Mouse (Mus musculus) neural tube, embryonic 14.5 days (tissue): Measurements from ENCODE around the gene Comp. TPM values are rescaled to one million over a fixed set of nuclear protein-coding genes. Genes with fewer than 3 reads are reported as not detected.

Experiments
- ATAC-seq: fragments of 200-750 bp; cut with Nextera tagmentation; 2 replicates; pipeline ENCODE4 v1.8.0; 2017; ENCODE audit warnings: low read depth, mild to moderate bottlenecking, moderate TSS enrichment, moderate library complexity
- H3K27ac ChIP-seq: fragments of 300-500 bp; sonication (generic); 2 replicates; pipeline ENCODE4 v1.5.1; 2014; ENCODE audit warnings: low read depth, mild to moderate bottlenecking, control low read depth, low read length, moderate library complexity, mixed read lengths
- H3K27me3 ChIP-seq: fragments of 300-500 bp; sonication (generic); 2 replicates; pipeline ENCODE4 v1.6.1; 2014; ENCODE audit warnings: low read length; ENCODE audit not compliant: control insufficient read depth, insufficient read depth
- H3K36me3 ChIP-seq: fragments of 300-500 bp; sonication (generic); 2 replicates; pipeline ENCODE4 v1.6.1; 2014; ENCODE audit warnings: low read length, mixed read lengths; ENCODE audit not compliant: control insufficient read depth, insufficient read depth
- H3K4me1 ChIP-seq: fragments of 300-500 bp; sonication (generic); 2 replicates; pipeline ENCODE4 v1.6.1; 2014; ENCODE audit warnings: low read length; ENCODE audit not compliant: control insufficient read depth, insufficient read depth
- H3K4me2 ChIP-seq: fragments of 300-500 bp; sonication (generic); 2 replicates; pipeline ENCODE4 v1.6.1; 2014; ENCODE audit warnings: mild to moderate bottlenecking, low read depth, low read length, control low read depth
- H3K4me3 ChIP-seq: fragments of 300-500 bp; sonication (generic); 2 replicates; pipeline ENCODE4 v1.5.1; 2014; ENCODE audit warnings: low read depth, low read length, control low read depth, mixed read lengths
- H3K9ac ChIP-seq: fragments of 300-500 bp; sonication (generic); replicated peaks from 2 replicates; pipeline ENCODE4 v1.6.1; 2014; ENCODE audit warnings: low read depth, mild to moderate bottlenecking, control low read depth, low read length, mixed read lengths
- H3K9me3 ChIP-seq: fragments of 300-500 bp; sonication (generic); 2 replicates; pipeline ENCODE4 v1.6.1; 2016; ENCODE audit warnings: low read length; ENCODE audit not compliant: control insufficient read depth
- WGBS: fragments of 180-500 bp; shearing (Covaris S2); extraction: QIAGEN DNeasy Blood & Tissue Kit; methylation state at CpG from one replicate; pipeline ENCODE4 v1.1.7; 2014; 5-methylcytosine and 5-hydroxymethylcytosine counted together
- polyA plus RNA-seq: library from polyadenylated mRNA; unstranded; fragments of >200 nt; fragmentation: Nextera tagmentation; extraction: Ambion mirVana; gene quantifications from 2 replicates; pipeline ENCODE4 v1.2.1, GENCODE M21; 2014

Comp gene
- polyA plus RNA-seq, result 0.20 and 0.41 TPM in 2 replicates

DNA sequence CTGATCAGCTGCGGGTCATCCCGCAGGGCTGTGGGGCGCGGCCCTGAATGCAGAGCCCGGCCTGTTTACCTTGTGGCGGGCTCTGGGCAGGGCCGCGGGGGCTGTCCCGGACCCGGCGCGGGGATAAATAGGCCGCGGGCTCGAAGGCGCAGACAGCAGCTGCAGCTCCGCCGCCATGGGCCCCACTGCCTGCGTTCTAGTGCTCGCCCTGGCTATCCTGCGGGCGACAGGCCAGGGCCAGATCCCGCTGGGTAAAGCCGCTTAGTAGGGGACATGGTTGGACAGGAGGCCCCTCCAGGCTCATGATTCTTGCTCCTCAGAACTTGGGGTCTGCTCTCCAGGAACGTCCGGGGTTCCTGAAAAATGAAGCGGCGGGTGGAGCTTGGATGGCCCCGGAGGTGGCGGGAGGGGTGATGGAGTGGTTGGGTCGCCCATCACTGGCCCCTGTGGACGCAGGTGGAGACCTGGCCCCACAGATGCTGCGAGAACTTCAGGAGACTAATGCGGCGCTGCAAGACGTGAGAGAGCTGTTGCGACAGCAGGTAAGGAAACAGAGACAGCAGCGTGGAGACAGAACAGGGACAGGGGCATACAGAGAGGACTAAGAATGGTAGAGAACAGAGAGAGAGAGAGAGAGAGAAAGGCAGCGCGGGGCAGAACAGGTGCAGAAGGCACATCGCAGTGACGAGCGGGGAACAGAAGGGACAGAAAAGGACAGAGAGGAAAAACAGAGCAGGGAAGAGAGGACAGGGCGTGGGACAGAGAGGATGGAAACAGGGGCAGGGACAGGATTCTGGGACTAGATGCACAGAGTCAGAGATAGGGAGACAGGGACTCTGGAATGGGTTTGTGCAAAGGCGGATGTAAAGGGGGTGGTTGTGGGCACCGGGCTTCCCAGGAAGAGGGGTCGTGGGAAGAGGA is at the start of gene Comp:
Gene Comp, plus strand, starts transcription at position 162 of the 921 bp plus-strand sequence.
- Histone ChIP-seq H3K27me3 (peaks cover 70% of the 10 kb centered on the region), H3K27ac (no peak within 1 kb of the TSS), H3K36me3 (no peaks in the 10 kb centered on the region), H3K9ac (no peak within 1 kb of the TSS; the same call in 1 of the 2 replicates), H3K9me3 (no peaks in the 10 kb centered on the region), H3K4me2 (peak within 1 kb of the TSS; percentile 21; the same call in 1 of the 2 replicates), H3K4me1 (peaks cover 10% of the 10 kb centered on the region; the same call in 1 of the 2 replicates), H3K4me3 (peak within 1 kb of the TSS; percentile 21; the same call in 1 of the 2 replicates)
- ATAC-seq, result no peak
- WGBS, result 2% methylated on average over 47 of the region's 47 CpGs

DNA sequence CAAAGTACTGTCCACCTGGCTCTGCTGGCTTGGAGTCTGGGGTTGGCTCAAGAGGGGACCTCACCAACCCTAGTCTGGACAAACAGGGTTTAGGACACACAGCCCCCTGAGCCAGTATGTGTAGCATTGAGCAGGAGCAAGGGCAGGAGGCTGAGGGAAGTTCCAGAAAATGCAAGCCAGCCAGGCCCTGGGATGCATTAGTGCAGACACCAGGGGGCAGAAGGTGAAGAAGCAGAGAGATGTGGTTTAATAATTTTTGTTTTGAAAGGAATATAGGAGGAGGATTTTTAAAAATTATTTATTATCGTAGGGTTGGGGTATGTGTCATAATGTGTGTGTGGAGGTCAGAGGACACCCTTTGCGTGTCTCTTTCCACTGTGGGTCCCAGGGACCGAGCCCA is 49.6 kb upstream of the Comp start:
- Histone ChIP-seq H3K4me1 (no peaks in the 10 kb centered on the region), H3K36me3 (peaks cover 24% of the 10 kb centered on the region), H3K27me3 (no peaks in the 10 kb centered on the region), H3K9ac (no peak overlapping the region), H3K4me3 (no peak overlapping the region), H3K9me3 (no peaks in the 10 kb centered on the region), H3K27ac (no peak overlapping the region), H3K4me2 (no peak overlapping the region)
- WGBS, result 91% methylated on average over 3 of the region's 3 CpGs
- no peak for ATAC-seq

DNA sequence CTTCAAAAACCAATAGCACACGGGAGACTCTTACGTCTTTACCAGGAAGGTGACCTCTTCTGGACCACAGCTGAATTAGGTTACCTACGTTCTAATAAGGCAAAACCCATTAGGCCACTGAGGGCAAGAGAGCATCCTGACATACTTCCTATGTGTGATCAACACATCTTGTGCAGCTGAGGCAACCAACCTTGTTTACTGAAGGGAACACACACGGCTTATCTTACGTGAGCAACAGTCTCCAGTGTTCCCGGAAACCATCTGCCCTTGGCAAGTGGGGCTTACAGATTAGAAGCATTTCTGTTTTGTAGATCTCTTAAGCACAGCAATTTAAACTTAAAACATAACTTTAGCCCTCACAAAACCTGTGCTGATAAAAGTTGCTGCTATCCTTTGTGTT is 45.8 kb upstream of the Comp start:
- H3K9me3 ChIP-seq, result no peaks in the 10 kb centered on the region
- H3K4me1 ChIP-seq, result peaks cover 21% of the 10 kb centered on the region
- H3K4me2 ChIP-seq, result no peak overlapping the region
- WGBS, result 95% methylated on average over 6 of the region's 6 CpGs
- no peak overlapping the region for H3K9ac ChIP-seq
- peaks cover 45% of the 10 kb centered on the region for H3K36me3 ChIP-seq
- H3K27me3 ChIP-seq, result no peaks in the 10 kb centered on the region
- H3K4me3 ChIP-seq, result no peak overlapping the region
- ATAC-seq, result no peak
- no peak overlapping the region for H3K27ac ChIP-seq

DNA sequence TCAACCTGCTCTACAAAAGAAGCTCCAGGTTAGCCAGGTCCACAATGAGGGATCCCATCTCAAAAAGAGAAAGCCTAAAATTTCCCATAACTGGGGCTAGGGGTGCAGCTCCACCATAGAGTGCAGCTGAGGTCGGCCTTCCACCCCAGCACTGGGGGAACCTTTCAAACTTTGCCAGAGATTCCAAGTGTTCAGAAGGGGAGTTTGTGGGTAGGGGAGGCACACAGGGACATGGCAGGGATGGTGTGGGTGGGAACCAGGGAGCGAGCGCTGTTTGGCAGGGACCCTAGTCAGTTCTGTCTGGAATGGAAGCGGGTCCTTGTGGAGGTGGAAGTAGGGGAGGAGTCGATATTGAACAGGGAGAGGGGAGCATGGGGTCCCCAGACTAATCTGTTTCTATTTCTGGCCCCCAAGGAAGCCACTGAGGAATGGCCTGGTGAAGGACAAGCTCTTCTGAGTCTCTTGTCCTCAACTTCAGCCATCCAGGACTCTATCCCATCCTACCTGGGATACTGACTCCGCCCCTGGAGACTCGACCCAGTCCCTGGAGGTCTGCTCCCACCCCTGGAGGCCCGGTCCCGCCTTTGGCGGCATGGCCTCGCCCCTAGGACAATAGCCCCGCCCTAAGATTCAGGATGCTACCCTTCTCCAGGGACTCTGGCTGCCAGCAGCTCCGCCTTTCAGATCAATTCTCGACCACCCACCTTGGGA is 44.1 kb upstream of the Comp start, which contains the start of gene Gdf1:
Gene Gdf1, plus strand, starts transcription at position 694 of the 711 bp plus-strand sequence.
- WGBS, result 28% methylated on average over 14 of the region's 14 CpGs
- Histone ChIP-seq H3K4me3 (no peak within 1 kb of the TSS), H3K4me1 (peaks cover 21% of the 10 kb centered on the region), H3K9ac (0 out of 2 replicates have a peak within 1 kb of the TSS, but pooled peaks have one; percentile 11), H3K27ac (no peak within 1 kb of the TSS), H3K9me3 (no peaks in the 10 kb centered on the region), H3K36me3 (peaks cover 51% of the 10 kb centered on the region), H3K4me2 (peak within 1 kb of the TSS; percentile 14; the same call in 1 of the 2 replicates), H3K27me3 (no peaks in the 10 kb centered on the region)
- ATAC-seq, result no peak

DNA sequence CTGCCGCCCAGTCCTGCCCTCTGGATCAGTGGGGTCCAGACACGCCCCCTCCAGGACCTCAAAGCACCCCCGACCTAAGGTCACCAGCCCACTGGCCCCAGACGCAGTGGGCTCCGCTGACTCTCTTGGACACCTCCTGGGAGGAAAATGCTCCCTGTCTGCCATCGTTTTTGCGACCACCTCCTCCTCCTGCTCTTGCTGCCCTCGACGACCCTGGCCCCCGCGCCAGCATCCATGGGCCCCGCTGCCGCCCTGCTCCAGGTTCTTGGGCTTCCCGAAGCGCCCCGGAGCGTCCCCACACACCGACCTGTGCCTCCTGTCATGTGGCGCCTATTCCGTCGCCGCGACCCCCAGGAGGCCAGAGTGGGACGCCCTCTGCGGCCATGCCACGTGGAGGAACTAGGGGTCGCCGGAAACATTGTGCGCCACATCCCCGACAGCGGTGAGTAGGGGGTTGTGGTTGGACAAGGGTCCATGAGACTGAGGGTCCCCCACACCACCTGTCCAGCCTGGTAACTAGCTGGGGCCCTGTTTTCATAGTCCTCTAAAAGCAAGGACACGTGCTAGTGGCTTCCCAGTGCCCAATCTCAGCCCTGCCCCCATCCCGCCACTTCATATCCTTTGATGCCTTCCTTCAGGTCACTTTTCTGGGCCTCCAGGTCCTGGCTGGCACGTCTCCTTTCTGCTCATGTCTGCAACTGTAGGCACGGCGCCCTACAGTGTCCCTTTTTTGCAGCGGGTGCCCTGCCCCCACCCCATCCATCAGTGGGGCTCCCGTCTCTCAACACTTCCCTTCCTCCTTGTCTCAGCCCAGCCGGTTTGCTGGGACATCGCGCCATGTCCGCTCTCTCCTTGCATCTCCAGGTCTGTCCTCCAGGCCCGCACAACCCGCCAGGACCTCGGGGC is 43.3 kb upstream of the Comp start:
- peaks cover 59% of the 10 kb centered on the region for H3K36me3 ChIP-seq
- H3K4me1 ChIP-seq, result peaks cover 21% of the 10 kb centered on the region
- no peak overlapping the region for H3K27ac ChIP-seq
- no peak overlapping the region for H3K4me3 ChIP-seq
- peak overlapping the region; percentile 14; the same call in 1 of the 2 replicates for H3K4me2 ChIP-seq
- H3K9ac ChIP-seq, result 0 out of 2 replicates have a peak overlapping the region, but pooled peaks have one; percentile 11
- no peaks in the 10 kb centered on the region for H3K27me3 ChIP-seq
- no peaks in the 10 kb centered on the region for H3K9me3 ChIP-seq
- 6% methylated on average over 45 of the region's 45 CpGs for WGBS
- ATAC-seq, result peak; percentile 23; the same call in 1 of the 2 replicates

DNA sequence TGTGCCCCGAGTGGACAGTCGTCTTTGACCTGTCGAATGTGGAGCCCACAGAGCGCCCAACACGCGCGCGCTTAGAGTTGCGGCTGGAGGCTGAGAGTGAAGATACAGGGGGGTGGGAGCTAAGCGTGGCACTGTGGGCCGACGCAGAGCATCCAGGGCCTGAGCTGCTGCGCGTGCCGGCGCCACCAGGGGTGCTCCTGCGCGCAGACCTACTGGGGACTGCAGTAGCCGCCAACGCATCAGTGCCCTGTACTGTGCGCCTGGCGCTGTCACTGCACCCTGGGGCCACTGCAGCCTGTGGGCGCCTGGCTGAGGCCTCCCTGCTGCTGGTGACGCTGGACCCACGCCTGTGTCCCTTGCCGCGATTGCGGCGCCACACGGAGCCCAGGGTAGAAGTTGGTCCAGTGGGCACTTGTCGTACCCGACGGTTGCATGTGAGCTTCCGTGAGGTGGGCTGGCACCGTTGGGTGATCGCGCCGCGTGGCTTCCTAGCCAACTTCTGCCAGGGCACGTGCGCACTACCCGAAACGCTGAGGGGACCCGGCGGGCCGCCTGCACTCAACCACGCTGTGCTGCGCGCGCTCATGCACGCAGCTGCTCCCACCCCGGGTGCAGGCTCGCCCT is 42.5 kb upstream of the Comp start:
- no peaks in the 10 kb centered on the region for H3K9me3 ChIP-seq
- H3K4me2 ChIP-seq, result peak overlapping the region; percentile 14; the same call in 1 of the 2 replicates
- ATAC-seq, result peak; percentile 77
- no peak overlapping the region for H3K27ac ChIP-seq
- no peaks in the 10 kb centered on the region for H3K27me3 ChIP-seq
- H3K4me3 ChIP-seq, result no peak overlapping the region
- 23% methylated on average over 48 of the region's 53 CpGs for WGBS
- H3K4me1 ChIP-seq, result peaks cover 21% of the 10 kb centered on the region
- 0 out of 2 replicates have a peak overlapping the region, but pooled peaks have one; percentile 11 for H3K9ac ChIP-seq
- peaks cover 67% of the 10 kb centered on the region for H3K36me3 ChIP-seq

DNA sequence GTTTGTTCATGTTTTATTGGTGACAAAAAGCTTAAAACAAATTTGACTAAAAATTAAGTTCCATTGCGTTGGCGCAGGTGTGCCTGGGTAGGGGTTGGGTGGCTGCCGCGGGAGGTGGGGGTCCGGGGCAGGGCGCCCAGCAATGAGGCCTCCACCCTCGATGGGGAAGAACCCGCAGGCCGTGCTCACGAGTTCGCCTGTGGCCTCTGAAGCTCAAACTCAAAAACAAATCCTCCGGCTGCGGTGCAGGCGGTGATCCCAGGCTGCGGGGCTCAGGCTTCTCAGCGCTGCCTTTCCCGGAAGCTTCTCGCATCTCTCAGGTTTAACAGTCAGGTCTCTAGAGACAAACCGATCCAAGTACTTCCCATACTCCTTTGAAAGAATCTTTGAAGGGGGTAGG is 41.8 kb upstream of the Comp start:
- ATAC-seq, result no peak
- Histone ChIP-seq H3K4me1 (peaks cover 21% of the 10 kb centered on the region), H3K9ac (no peak overlapping the region), H3K27ac (no peak overlapping the region), H3K9me3 (no peaks in the 10 kb centered on the region), H3K4me3 (no peak overlapping the region), H3K36me3 (peaks cover 73% of the 10 kb centered on the region), H3K4me2 (no peak overlapping the region), H3K27me3 (no peaks in the 10 kb centered on the region)
- 63% methylated on average over 19 of the region's 19 CpGs for WGBS
